Comparison of ENCODE assay signal across 10 mouse cellular contexts in genomic region chr4:61909409-61909808, GRCm38 (mm10).
A peak's percentile ranks its signal among the peaks of the same experiment; 100 is the strongest.
DNase-seq lines count a peak whose midpoint lies in the region; ATAC-seq and TF ChIP-seq lines count a peak whose summit lies in the region.
"Had no signal": no experiment of that assay in that cellular context is flagged by ENCODE, and none has a peak within 500 bp of the region (broad histone marks: within the 10 kb centered on the region; RNA-seq: fewer than 3 reads in every experiment).

No protein-coding gene starts in this region.

- no peaks in the 10 kb centered on the region for H3K4me1 ChIP-seq in forebrain, embryonic 14.5 days (ENCODE audit: control insufficient read depth, insufficient read depth, low read length)
- H3K4me1 ChIP-seq in forebrain, embryonic 13.5 days = no peaks in the 10 kb centered on the region
- H3K4me1 ChIP-seq in heart, embryonic 10.5 days = no peaks in the 10 kb centered on the region

- no peak overlapping the region for H3K9ac ChIP-seq in forebrain, embryonic 14.5 days (ENCODE audit: low read length)
- H3K9ac ChIP-seq in forebrain, embryonic 13.5 days = no peak overlapping the region

- H3ac ChIP-seq in C2C12 (ENCODE audit: control insufficient read depth, insufficient read length, low read depth) = no peak overlapping the region

- no peak overlapping the region for H3K27ac ChIP-seq in forebrain, embryonic 14.5 days (ENCODE audit: low read depth, low read length)
- no peak overlapping the region for H3K27ac ChIP-seq in forebrain, embryonic 13.5 days
- H3K27ac ChIP-seq in heart, embryonic 10.5 days = no peak overlapping the region

- no peak overlapping the region for H3K4me3 ChIP-seq in forebrain, embryonic 14.5 days (ENCODE audit: low read depth, low read length)
- H3K4me3 ChIP-seq in forebrain, embryonic 13.5 days = no peak overlapping the region
- no peak overlapping the region for H3K4me3 ChIP-seq in C2C12 (ENCODE audit: insufficient read depth, poor library complexity, severe bottlenecking)
- H3K4me3 ChIP-seq in heart, embryonic 10.5 days = no peak overlapping the region

- no peaks in the 10 kb centered on the region for H3K9me3 ChIP-seq in forebrain, embryonic 14.5 days (replicated peaks; ENCODE audit: control insufficient read depth, low read length)
- peaks cover 24% of the 10 kb centered on the region for H3K9me3 ChIP-seq in forebrain, embryonic 13.5 days (replicated peaks)
- peaks cover 12% of the 10 kb centered on the region for H3K9me3 ChIP-seq in heart, embryonic 10.5 days

- no peak overlapping the region for H3K4me2 ChIP-seq in forebrain, embryonic 14.5 days (ENCODE audit: low read length)
- H3K4me2 ChIP-seq in forebrain, embryonic 13.5 days = no peak overlapping the region

- DNase-seq in forebrain, embryonic 14.5 days (ENCODE audit: low spot score) = peak; percentile 1
- DNase-seq in layer of hippocampus, postnatal 10 days (ENCODE audit: low spot score in 2 of 2) = peak; percentile 9 to 19
- no peak for DNase-seq in layer of hippocampus, postnatal 36 days
- peak; percentile 1 for DNase-seq in embryo, embryonic 11 days
- DNase-seq in heart, embryonic 10.5 days (ENCODE audit: low spot score) = no peak
- DNase-seq: cerebellum, adult 9-11 months; thymus, adult 2 months had no signal

- peak; percentile 50 for TF ChIP-seq CTCF in C2C12 (IDR thresholded peaks at IDR 0.05; ENCODE audit: control insufficient read depth, insufficient read depth, insufficient read length)

- ATAC-seq in forebrain, embryonic 14.5 days = no peak
- ATAC-seq in forebrain, embryonic 13.5 days = no peak
- ATAC-seq in CD4-positive, CD25-positive, alpha-beta regulatory T cell, adult 4 months = no peak

- no peaks in the 10 kb centered on the region for H3K36me3 ChIP-seq in forebrain, embryonic 14.5 days (ENCODE audit: control insufficient read depth, insufficient read depth, low read length)
- no peaks in the 10 kb centered on the region for H3K36me3 ChIP-seq in forebrain, embryonic 13.5 days (ENCODE audit: poor library complexity, severe bottlenecking)
- no peaks in the 10 kb centered on the region for H3K36me3 ChIP-seq in C2C12 (ENCODE audit: control insufficient read depth, insufficient read depth)
- no peaks in the 10 kb centered on the region for H3K36me3 ChIP-seq in heart, embryonic 10.5 days

- no peaks in the 10 kb centered on the region for H3K79me3 ChIP-seq in C2C12 (ENCODE audit: low read depth)

- H3K27me3 ChIP-seq in forebrain, embryonic 14.5 days (replicated peaks; ENCODE audit: control insufficient read depth, insufficient read depth, low read length) = no peaks in the 10 kb centered on the region
- H3K27me3 ChIP-seq in forebrain, embryonic 13.5 days = no peaks in the 10 kb centered on the region
- no peaks in the 10 kb centered on the region for H3K27me3 ChIP-seq in C2C12 (ENCODE audit: control insufficient read depth, insufficient read depth, insufficient read length)
- H3K27me3 ChIP-seq in heart, embryonic 10.5 days (ENCODE audit: insufficient read depth, poor library complexity, severe bottlenecking) = no peaks in the 10 kb centered on the region

- H3K79me2 ChIP-seq in C2C12 (ENCODE audit: control insufficient read depth, insufficient read depth) = no peaks in the 10 kb centered on the region

- WGBS in forebrain, embryonic 14.5 days = 84% methylated on average over 4 of the region's 4 CpGs
- 85% methylated on average over 4 of the region's 4 CpGs for WGBS in forebrain, embryonic 13.5 days
- WGBS in heart, embryonic 10.5 days = 79% methylated on average over 4 of the region's 4 CpGs

TF ChIP-seq in C2C12, 6 proteins besides CTCF, POLR2A, EP300 and RAD21:
- TF ChIP-seq FOSL1 (IDR thresholded peaks at IDR 0.05; ENCODE audit: insufficient read depth, low read length, poor library complexity, severe bottlenecking) (no peak), MYOD1 (IDR thresholded peaks at IDR 0.05; ENCODE audit: control insufficient read depth, insufficient read length, low read depth) (no peak), CEBPB (IDR thresholded peaks at IDR 0.05; ENCODE audit: low read depth) (no peak), MAX (IDR thresholded peaks at IDR 0.05) (no peak), USF1 (IDR thresholded peaks at IDR 0.05; ENCODE audit: low read depth) (no peak), MYOG (IDR thresholded peaks at IDR 0.05; ENCODE audit: control insufficient read depth, extremely low read depth, insufficient read length) (no peak)

Comparison
In these comparisons a context has a peak if more than half of its experiments do, and no peak if none do; other contexts are left out.
1. DNase-seq: peak in forebrain, embryonic 14.5 days (single experiment), layer of hippocampus, postnatal 10 days (2 of 2) and embryo, embryonic 11 days (single experiment); none in layer of hippocampus, postnatal 36 days (0 of 2) and heart, embryonic 10.5 days (single experiment).